Mouse (Mus musculus) adipocyte (in vitro differentiated cells): ENCODE results near the gene Zfpm1.

Source experiments
- DNase-seq: peaks from one replicate; pipeline ENCODE4 v3.0.0-alpha.2; 2016; ENCODE audit warnings: low spot score

The Zfpm1 gene

DNA sequence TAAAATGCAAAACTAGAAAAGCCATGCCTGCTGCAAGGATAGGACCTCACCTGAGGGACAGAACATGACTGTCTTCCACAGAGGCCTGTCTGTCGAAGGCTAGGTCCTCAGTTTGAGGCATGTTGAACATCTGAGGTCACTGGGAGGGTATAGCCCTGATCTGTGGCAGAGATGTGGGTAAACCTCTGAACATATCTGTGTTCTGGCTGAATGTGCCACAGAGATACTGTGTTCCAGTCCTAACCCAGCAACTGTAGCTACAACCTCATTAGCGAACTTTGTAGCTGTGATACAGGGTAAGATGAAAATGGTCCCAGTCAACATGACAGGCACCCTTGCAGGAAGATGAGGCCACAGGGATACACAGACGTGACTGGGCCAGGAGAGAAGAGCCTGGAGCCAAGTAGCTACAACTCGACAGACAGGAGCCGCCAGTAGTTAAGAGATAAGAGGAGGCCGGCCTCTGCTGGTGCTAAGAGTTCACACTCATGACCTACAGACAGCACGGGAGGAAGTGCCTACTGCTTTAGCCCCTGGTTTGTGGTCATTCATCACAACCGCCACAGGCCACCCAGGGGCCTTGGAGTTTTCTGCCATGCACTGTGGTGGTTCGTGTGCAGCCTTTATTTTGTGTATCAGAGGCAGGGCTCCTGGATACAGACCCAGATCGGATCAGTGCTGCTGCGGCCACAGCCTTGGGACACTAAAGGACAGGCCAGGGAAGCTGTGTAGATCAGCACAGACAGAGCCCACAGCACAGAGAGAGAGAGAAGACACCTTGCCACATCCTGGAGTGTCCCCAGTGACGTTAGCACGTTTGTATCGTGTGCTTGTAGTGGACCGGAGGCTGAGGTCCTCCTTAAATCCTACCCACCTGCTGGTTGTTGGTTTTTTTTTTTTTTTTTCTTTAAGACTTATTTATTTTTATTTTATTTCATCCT, 67.7 kb downstream of the Zfpm1 start:
- no peak for DNase-seq

DNA sequence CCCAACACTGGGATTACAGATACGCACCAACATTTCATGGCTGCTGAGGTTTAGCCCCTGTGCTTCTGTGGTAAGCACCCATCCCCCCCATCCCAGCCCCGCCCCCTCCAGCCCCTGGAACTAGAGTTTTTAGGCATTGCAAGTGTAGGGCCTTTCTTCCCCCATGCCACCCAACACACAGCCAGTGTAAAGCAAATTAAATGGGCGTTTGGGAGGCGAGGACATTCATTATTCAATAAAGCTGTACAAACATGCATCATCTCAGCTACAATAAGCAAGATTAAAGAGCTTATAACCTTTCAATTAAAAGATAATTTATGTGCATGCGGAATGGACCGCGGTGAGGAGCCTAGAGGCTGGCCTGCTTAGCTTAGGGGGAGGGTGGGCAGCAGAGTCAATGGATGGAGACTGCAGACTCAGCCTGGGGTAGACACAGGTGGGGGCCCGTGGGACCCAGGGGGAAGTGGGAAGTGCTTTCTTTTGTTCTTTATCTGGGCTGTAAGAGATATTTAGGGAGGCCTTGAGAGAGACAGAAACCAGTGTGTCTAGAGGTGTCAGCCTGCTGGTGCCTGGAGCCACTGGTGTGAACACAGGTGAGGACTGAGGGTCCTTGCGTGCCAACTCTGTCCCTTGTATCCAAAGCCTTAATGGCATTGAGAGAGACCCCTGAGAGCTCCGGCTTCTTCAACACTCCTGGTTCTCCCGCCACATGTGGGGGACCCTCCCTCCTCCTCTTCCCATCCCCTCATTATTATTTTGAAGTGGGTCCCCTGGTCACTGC, 68.6 kb downstream of the Zfpm1 start:
- DNase-seq, result no peak

- DNase-seq, result no peak
These were observed 72.2 kb downstream of the Zfpm1 start for GRCm38 (mm10) chr8:122354157-122354556.

DNA sequence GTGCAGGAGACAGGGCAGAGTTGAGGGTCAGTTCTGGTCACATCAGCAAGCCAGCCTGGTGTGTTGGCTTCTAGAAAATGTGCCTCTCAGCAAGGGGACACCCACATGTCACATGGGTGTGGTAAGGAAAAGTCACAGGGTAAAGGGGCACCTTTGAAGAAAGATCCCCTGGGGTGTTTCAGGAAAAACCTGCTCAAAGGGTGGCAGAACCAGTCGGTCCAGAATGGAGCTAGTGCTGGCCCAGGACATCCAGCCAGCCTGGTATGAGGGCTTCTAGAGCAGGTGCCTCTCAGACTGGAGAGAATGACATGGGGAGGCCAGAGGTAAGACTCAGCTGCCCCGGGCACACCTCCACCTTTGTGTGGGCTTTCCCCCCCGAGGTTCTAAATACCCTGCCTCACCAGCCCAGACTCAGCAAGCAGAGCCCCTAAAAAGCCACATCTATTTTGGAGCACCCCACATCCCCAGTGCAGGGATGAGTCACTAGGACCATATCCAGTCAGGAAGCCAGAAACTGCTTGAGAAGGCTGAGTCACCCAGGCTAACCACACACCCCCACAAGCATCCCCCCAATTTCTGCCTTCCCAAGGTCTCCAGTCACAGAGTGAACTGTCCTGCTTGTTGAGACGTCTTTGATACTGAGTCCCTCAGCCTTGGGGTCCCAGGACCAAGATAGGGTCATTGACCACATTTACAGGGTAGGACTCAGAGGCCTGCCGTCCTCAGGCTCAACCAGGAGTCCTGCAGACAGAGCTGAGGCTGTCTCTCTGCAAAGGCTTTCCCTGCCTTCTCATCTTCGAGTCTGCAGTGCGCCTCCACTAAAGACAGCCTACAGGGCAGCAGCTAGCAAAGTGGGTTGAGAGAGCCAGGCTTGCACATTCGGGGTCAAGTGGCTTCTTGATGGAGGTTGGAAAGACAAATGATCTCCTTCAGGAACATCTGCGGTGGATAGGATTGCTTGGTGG, 74.0 kb downstream of the Zfpm1 start:
- DNase-seq, result no peak

DNA sequence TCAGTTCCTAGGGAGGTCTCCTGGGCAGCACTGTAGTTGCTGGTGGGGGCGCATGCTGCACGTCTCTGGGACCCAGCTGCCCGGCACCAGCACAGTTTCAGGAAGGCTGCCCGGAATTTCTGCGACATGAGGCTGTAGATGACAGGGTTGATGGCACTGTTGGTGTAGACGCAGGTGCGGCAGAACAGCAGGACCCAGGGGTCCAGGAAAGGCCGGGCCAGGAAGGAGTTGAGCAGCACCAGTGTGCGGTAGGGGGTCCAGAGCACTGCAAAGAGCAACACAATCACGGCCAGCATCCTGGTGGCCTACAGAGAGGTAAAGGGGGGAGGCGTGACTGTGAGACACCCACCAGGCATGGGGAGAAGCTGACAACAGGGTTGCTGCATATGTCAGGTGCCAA, 75.3 kb downstream of the Zfpm1 start:
- DNase-seq, result no peak

GRCm38 (mm10) chr8:122357641-122358040, 75.7 kb downstream of the Zfpm1 start:
- DNase-seq, result no peak

DNA sequence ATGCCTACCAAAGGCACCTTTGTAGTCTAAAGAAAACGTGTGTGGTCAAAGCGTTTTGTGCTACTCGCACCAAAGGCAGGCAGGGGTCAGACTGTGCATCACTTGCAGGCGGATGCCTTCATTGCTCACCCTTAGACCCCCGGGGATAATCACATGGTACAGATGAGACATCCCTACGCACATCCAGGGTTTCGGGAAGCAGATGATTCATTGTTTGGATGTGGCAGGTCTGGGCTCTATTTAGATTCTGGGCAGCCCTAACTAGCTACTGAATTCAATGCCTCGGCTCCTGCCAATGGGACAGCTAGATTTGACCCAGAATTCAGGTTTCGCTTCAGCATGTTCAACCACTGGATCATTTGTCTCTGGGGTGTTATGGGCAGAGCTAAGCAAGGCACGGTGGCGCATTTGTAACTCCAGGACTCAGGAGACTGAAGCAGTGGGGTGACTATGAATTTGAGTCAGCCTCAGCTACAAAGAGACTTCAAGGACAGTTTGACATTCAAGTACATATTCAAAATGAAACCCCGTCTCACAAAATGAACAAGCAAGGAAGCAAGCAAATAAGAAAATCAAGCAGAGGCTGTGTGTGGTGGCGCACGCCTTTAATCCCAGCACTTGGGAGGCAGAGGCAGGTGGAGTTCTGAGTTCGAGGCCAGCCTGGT, 77.3 kb downstream of the Zfpm1 start:
- no peak for DNase-seq

GRCm38 (mm10) chr8:122360696-122361416, 78.9 kb downstream of the Zfpm1 start, which contains the start of gene Trhr2:
Gene Trhr2 (minus strand): TSS chr8:122360746.
- no peak for DNase-seq

GRCm38 (mm10) chr8:122362271-122362670, 80.3 kb downstream of the Zfpm1 start:
- no peak for DNase-seq

GRCm38 (mm10) chr8:122362967-122363366, 81.0 kb downstream of the Zfpm1 start:
- no peak for DNase-seq

- no peak for DNase-seq
These were observed 86.6 kb downstream of the Zfpm1 start for GRCm38 (mm10) chr8:122368494-122368893.

DNA sequence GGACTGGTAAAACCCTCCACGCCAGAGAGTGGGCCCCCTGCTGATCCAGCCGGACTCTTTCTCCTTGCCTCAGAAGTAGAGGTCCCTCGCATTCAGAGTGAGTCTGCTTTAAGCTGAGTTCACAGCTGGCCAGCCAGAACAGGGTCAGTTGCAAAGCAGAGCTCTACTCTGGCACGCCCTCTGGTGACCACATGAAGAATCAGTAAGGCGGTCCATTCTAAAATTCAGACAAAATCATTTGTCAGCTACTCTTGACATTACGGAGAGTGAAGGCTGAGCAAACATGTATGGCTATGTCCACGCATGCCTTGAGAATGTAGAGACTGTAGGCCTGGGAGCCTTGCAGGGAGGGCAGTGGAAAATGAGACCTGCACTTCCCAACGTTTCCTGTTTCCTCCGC, 87.7 kb downstream of the Zfpm1 start:
- peak; percentile 68 for DNase-seq

DNA sequence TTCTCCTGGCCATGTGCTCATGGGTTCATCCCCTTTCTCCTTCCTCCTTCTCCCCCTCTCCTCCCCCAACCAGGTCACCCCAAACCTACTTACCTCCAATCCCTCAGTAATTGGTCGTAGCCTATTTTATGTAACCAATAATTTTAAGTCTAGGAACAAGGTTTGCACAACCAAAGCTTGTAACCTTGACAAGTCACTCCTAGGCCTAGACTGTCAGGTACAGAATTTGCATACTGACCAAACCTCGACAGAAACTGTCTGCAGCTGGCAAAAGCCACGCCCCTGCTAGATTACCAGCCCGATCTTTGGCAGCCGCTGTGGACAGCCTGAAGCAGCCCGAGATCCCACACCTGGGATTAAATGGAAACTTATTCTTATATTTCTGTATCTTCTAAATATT, 89.8 kb downstream of the Zfpm1 start:
- no peak for DNase-seq

GRCm38 (mm10) chr8:122375320-122375719, 93.4 kb downstream of the Zfpm1 start:
- DNase-seq, result no peak

GRCm38 (mm10) chr8:122375751-122376364, 93.9 kb downstream of the Zfpm1 start:
- DNase-seq, result no peak

- DNase-seq, result peak; percentile 97
These were observed 94.7 kb downstream of the Zfpm1 start, which contains the start of gene Zc3h18 for GRCm38 (mm10) chr8:122376365-122377231. Gene Zc3h18 (plus strand): TSS chr8:122376609.

DNA sequence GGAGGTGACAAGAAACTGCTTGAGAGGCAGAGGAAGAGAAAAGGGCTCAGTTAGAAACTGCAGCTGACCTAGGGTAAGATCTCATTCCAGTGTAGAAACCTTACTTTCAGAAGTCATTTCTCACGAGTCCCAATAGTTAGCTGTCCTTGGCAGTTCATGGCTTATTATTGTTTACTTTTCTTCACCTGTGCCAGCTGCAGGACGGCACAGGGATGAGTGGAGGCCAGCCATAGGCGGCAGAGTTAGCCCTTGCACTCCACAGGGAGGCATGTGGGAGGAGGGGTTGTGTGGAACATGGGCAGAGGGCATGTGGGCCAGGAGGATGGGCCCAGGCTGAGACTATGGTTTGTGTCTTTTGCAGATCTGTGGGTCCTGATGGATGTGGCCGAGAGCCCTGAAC, 101.1 kb downstream of the Zfpm1 start:
- DNase-seq, result no peak
